Mouse (Mus musculus): ENCODE data around the gene Olfr968. TPM values are rescaled to one million over a fixed set of nuclear protein-coding genes. Genes with fewer than 3 reads are reported as not detected.

The Olfr968 gene
- not detected for polyA plus RNA-seq (2017; shearing (Covaris generic))

GRCm38 (mm10) chr9:39783153-39783552 is at the start of gene Olfr968:
Olfr968 (minus strand) TSS chr9:39783253.
- ATAC-seq: no peak

GRCm38 (mm10) chr9:39808560-39808959 is 25.5 kb upstream of the Olfr968 start, which contains the start of gene Olfr970:
Olfr970 (plus strand) TSS chr9:39808860.
- ATAC-seq: no peak

GRCm38 (mm10) chr9:39790558-39790957 is 7.5 kb upstream of the Olfr968 start, which contains the start of gene Olfr969:
Olfr969 (plus strand) TSS chr9:39790945.
- no peak for ATAC-seq

- no peak for ATAC-seq
These were observed 36.6 kb downstream of the Olfr968 start for GRCm38 (mm10) chr9:39746428-39746827.

- no peak for ATAC-seq
These were observed 37.1 kb downstream of the Olfr968 start, which contains the start of gene Olfr967 for GRCm38 (mm10) chr9:39745949-39746348. Olfr967 (plus strand) TSS chr9:39746249.

- ATAC-seq: no peak
These were observed 42.3 kb downstream of the Olfr968 start for GRCm38 (mm10) chr9:39740741-39741140.

- ATAC-seq: no peak
These were observed 52.4 kb downstream of the Olfr968 start, which contains the start of gene Olfr150 for GRCm38 (mm10) chr9:39730678-39731077. Olfr150 (plus strand) TSS chr9:39730978.

Other genes starting within 250 kb of the Olfr968 start
- not detected for gene Olfr958, start 229.2 kb downstream of the Olfr968 start, polyA plus RNA-seq (2017; shearing (Covaris generic))
- gene Olfr959, start 207.7 kb downstream of the Olfr968 start, polyA plus RNA-seq (2017; shearing (Covaris generic)): not detected
- not detected for gene AW551984, start 178.8 kb downstream of the Olfr968 start, polyA plus RNA-seq (2017; shearing (Covaris generic))
- not detected for gene Olfr148, start 172.6 kb downstream of the Olfr968 start, polyA plus RNA-seq (2017; shearing (Covaris generic))
- not detected for gene Olfr960, start 161.9 kb downstream of the Olfr968 start, polyA plus RNA-seq (2017; shearing (Covaris generic))
- under 1 TPM in 1 of 2 experiments, not detected in 1; 0.18 TPM for gene Olfr961, start 138.2 kb downstream of the Olfr968 start, polyA plus RNA-seq (2017; shearing (Covaris generic))
- gene Olfr963, start 116.0 kb downstream of the Olfr968 start, polyA plus RNA-seq (2017; shearing (Covaris generic)): not detected
- under 1 TPM in 1 of 2 experiments, not detected in 1; 0.44 TPM for gene Olfr149, start 76.1 kb downstream of the Olfr968 start, polyA plus RNA-seq (2017; shearing (Covaris generic))
- not detected for gene Olfr965, start 71.9 kb downstream of the Olfr968 start, polyA plus RNA-seq (2017; shearing (Covaris generic))
- gene Olfr150, start 52.3 kb downstream of the Olfr968 start, polyA plus RNA-seq (2017; shearing (Covaris generic)): not detected
- gene Olfr967, start 37.0 kb downstream of the Olfr968 start, polyA plus RNA-seq (2017; shearing (Covaris generic)): not detected
- not detected for gene Olfr969, start 7.7 kb upstream of the Olfr968 start, polyA plus RNA-seq (2017; shearing (Covaris generic))
- not detected for gene Olfr970, start 25.6 kb upstream of the Olfr968 start, polyA plus RNA-seq (2017; shearing (Covaris generic))
- gene Olfr971, start 53.6 kb upstream of the Olfr968 start, polyA plus RNA-seq (2017; shearing (Covaris generic)): not detected
- gene Olfr972, start 83.2 kb upstream of the Olfr968 start, polyA plus RNA-seq (2017; shearing (Covaris generic)): not detected
- gene Olfr229, start 124.1 kb upstream of the Olfr968 start, polyA plus RNA-seq (2017; shearing (Covaris generic)): not detected
- under 1 TPM in 1 of 2 experiments, not detected in 1; 0.24 TPM for gene Olfr974, start 154.2 kb upstream of the Olfr968 start, polyA plus RNA-seq (2017; shearing (Covaris generic))
- gene Olfr975, start 168.8 kb upstream of the Olfr968 start, polyA plus RNA-seq (2017; shearing (Covaris generic)): not detected
- not detected for gene Olfr976, start 177.9 kb upstream of the Olfr968 start, polyA plus RNA-seq (2017; shearing (Covaris generic))
- not detected for gene Olfr978, start 208.9 kb upstream of the Olfr968 start, polyA plus RNA-seq (2017; shearing (Covaris generic))
- not detected for gene Olfr979, start 220.2 kb upstream of the Olfr968 start, polyA plus RNA-seq (2017; shearing (Covaris generic))
- not detected for gene Olfr980, start 226.3 kb upstream of the Olfr968 start, polyA plus RNA-seq (2017; shearing (Covaris generic))
- gene Olfr981, start 238.2 kb upstream of the Olfr968 start, polyA plus RNA-seq (2017; shearing (Covaris generic)): not detected